Mouse (Mus musculus) ovary, postnatal 10 days (tissue): ENCODE measurements around the gene Ppm1h.

ENCODE experiments used
- DNase-seq: peaks from one replicate; pipeline ENCODE4 v3.0.0; 2022; ENCODE audit warnings: low spot score

The Ppm1h gene

DNA sequence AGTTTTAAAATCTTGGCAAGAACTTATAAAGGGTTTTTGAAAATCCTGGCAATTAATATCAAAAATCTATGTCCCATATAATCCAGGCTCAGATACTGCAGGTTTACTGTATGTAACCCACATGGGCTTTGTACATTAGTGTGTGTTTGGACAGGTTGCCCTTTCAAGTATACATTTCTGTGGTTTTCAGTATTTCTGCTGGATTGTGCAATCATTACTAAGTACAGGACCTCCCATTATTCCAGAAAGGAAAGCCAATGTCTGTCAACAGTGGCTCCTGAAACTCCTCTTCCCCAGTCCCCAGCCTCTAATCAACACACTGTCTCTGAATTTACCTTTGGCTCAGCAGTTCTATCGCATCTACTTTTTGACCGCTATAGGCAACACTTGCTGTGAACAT is 66.4 kb downstream of the Ppm1h start:
- no peak for DNase-seq

DNA sequence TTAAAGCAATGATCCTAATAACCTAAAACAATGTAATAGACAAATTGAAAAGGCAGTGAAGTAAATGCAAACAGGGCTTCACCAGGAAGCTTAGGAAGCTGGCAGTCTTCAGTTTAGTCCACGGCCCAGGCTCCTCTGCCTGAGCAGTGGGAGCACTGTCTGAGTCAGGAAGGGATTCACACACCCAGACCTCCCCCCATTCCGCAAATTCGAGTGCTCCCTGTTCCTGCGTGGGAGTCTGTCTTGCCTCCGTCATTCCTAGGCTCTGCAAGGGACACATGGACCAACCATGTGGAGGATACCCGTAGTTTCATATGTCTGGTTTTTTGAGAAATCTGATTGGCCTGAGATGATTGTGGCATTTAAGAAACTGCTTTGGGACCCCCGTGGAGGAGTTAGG is 67.6 kb downstream of the Ppm1h start:
- no peak for DNase-seq

GRCm38 (mm10) chr10:122747151-122747925 is 68.8 kb downstream of the Ppm1h start:
- no peak for DNase-seq

GRCm38 (mm10) chr10:122748361-122748951 is 69.9 kb downstream of the Ppm1h start:
- no peak for DNase-seq

GRCm38 (mm10) chr10:122749071-122749470 is 70.5 kb downstream of the Ppm1h start:
- no peak for DNase-seq

DNA sequence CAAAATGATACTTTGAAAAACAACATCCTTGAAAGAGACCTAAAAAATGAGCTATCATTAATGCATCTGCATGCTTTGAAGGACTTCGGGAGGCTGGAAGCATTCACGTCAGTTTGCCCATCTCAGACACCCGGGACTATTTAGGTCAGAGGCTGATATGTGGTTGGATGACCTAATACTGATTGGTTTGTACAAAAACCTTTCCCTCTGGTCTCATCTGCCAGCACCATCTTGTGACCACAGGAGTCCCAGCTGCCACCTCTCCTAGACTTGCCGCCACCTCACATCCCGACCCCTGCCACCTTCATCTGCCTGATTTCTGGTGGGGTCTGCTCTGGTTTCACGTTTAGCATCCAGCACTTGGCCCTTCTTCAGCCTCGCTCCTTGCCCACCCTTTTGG is 71.3 kb downstream of the Ppm1h start:
- DNase-seq = no peak

DNA sequence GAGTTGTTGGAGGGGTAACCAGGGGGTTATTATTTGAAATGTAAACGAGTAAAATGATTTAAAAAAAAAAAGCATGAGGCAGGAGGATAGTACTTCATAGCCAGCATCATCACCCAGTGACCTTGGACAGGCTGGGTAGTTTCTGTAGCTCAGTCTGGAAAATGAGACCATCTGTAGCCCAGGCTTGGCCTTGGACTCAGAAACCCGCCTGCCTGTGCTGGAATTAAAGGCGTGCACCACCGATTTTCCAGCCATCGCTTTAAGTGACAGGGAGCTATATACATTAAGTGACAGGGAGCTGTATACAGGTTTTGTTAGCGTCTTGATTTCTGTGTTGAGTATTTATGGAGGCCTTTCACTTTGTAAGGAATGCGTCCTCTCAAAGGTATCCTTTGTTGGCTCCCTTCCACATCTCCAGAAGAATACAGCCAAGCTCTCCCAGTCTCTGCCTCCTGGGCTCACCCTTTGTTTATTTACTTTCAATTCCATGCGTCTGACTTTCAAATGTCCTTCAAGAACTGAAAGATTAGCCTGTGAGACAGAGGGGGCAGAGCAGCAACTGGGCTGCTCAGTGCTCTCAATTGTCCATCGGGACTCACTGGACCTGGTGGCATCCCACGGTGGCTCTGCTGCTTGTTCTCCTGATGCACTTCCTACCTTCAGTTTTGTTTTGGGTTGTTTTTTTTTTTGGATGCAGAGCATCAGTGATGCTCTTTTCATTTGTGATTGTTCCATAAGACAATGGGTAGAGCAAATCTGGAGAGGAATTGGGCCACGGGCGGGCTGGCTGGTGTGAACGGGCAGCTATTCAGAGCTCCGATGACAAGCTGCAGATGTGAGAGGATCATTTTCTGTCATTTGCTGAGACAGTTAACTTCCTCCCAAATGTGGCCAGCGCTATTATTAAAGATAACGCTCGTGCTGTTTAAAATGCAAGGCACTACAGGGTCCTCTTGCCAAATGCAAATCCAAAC is 74.7 kb downstream of the Ppm1h start:
- DNase-seq = no peak

GRCm38 (mm10) chr10:122753924-122754307 is 75.4 kb downstream of the Ppm1h start:
- DNase-seq = no peak

- DNase-seq = no peak
Measured at GRCm38 (mm10) chr10:122754967-122755366, 76.4 kb downstream of the Ppm1h start.

- DNase-seq = no peak
Measured at GRCm38 (mm10) chr10:122756879-122757530, 78.4 kb downstream of the Ppm1h start.

DNA sequence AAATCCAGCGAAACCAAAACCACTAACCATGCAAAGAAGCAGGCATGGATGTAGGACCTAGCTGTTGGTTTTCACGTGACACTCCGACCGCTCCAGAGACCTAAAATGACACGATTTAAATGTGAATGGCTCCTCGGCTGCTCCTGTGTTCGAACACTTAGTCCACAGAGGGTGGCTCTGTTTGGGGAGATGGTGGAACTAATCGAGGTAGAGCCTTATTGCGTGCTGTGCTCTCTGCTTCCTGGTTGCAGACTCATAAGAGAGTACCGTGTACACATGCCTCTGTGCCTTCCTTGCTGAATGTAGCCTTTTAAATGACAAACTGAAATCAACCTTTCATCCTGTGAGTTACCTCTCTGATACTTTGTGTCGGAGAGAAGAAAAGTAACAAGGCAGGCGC is 79.2 kb downstream of the Ppm1h start:
- DNase-seq = no peak

DNA sequence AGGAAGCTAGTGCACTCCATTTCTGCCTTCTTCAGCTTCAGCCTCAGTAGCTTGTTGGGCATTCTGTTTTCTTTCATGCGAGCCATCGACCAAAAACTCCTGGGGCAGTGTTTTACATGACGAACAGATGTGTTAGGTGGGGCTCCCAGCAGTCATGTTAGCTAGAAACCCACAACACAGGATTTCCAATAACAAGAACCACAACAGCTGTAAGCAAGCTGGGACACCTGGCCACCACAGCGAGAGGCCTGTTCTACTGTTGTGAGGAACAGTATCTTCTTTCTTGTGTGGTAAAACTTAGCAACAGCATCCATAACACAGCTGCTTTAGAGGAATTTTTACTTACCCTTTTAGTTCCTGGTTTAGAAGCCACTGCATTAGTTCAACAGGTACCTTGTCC is 79.8 kb downstream of the Ppm1h start:
- DNase-seq = no peak

DNA sequence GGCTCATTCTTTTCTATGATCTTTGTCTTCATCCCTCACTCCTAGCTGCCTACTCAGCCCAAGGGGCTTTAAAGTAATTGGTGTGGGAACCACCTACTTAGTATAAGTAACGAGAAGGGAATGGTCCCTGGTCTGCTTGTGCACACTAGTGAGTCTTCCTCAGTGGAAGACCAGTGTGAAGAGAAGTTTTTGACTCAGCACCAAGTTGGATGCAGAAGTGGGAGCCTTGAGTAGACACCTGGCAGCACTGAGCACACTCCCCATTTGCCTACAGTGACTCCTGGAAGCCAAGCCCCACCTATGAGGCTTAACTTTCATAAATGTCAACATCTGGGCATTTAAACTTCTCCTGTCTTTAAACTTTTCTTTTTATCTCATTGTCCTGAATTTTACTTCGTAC is 81.2 kb downstream of the Ppm1h start:
- DNase-seq = no peak

DNA sequence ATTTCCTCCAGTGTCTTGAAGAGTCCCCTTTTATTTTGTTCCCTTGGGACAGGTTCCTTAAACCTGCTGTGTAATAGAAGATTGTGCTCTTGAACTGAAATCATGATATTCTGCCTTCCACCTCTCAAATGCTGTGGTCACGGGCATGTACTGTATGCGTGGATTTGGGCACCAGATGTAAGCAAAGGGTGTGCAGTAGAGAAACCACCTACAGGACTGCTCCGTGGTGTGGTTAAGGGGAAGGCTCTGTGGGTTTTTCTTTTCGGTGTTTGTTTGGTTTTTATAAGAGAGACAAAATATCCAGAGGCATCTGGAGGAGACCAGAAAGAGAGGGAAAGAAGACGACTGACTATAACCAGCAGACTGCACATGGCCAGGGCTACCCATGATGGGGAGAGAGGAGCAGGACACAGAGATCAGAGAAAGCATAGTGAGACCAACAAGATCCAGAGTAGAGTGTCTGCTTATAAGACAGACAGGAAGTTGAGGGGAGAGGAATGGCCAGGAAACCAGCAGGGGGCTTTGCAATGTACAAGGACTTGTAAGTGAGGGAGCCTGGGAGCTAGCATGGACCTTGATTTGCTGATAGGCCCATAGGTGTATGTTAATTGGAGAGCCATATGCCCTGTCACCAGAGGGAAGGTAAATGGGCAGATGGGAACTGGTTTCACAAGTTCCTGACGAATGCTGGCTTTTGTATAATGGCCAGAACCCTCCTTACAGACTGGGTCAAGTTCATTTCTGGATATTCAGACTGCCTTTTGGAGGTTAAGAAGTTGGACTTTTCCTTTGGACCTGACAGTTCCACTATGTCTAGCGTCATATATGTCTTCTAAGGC is 82.1 kb downstream of the Ppm1h start:
- DNase-seq = no peak

DNA sequence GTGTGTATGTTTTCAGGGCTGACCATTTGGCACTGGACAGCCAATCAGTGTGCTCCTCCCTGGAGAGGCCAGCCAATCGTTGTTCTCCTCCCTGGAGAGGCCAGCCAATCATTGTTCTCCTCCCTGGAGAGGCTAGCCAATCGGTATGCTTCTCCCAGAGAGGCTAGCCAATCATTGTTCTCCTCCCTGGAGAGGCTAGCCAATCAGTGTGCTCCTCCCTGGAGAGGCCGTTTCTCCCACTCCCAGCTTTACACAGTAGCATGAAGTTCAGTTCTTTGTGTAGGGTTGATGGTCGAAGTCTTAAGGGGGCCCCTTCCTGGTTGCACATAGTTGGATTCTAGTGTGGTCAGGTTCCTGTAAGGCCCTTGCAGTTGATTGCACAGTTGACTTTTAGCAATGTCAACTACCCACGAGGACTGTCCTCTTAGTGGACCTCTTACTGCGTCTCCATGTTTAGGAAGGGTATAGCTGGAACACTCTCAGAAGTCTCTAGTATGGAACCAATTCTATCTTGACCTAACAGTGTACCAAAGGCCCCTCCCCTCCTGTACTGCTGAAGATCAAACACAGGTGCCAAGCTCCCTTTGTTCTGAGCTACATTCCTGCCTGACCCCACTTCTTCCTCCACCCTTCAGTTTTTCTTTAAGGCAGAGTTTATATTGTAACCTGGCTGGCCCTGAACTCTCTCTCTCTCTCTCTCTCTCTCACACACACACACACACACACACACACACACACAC is 84.4 kb downstream of the Ppm1h start:
- no peak for DNase-seq

DNA sequence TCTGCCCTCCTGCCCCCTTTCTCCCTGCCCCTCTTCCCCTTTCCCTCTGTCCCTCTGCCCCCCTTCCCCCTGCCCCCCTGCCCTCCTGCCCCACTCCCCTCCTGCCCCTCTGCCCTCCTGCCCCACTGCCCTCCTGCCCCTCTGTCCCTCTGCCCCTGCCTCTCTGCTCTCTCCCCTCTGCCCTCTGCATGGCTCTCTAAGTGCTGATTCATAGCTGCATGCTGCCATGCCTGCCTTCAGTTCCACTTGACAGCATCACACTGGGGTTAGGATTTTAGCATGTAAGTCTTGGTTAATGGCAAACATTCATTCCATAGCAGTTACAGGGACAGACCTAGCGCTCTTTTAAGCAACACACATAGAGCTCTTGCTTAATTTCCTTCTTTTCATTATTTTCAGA is 85.0 kb downstream of the Ppm1h start:
- DNase-seq = no peak

DNA sequence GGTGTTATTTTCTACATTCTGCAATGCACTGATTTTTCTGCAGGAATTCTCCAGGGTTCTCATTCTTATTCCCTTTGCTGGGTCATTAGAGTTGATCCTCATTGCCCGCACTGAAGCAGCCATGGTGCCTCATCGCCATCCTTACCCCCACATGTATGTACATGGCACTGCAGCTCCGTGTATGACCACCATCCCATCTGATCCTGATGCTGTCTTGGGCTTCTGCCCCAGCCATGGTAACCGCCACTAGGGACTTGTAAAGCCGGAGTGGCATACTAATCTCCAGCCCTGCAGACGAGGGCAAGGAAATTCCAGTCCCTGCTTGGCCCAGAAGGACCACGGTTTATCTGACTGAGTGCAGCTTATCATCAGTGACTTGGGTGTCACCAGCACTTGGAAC is 86.1 kb downstream of the Ppm1h start:
- DNase-seq = no peak

DNA sequence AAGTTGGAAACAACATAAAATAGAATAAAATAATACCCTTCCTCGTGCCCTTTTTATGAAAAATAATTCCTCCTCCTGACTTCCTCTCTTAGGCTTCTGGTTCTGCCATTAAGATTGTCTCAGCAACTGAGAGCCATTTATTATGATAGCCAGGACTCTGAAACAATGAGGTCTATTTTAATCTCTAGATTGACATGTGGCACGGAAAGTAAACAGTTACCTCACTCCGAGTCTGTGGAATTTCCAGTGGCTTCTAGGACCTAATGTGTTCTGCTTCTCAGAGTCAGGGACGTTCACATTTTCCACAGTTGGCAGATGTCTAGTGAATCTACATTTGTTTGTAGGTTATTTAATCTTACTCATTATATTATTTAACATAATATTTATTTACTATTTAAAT is 87.0 kb downstream of the Ppm1h start:
- no peak for DNase-seq

- DNase-seq = no peak
Measured at GRCm38 (mm10) chr10:122765992-122766391, 87.4 kb downstream of the Ppm1h start.

DNA sequence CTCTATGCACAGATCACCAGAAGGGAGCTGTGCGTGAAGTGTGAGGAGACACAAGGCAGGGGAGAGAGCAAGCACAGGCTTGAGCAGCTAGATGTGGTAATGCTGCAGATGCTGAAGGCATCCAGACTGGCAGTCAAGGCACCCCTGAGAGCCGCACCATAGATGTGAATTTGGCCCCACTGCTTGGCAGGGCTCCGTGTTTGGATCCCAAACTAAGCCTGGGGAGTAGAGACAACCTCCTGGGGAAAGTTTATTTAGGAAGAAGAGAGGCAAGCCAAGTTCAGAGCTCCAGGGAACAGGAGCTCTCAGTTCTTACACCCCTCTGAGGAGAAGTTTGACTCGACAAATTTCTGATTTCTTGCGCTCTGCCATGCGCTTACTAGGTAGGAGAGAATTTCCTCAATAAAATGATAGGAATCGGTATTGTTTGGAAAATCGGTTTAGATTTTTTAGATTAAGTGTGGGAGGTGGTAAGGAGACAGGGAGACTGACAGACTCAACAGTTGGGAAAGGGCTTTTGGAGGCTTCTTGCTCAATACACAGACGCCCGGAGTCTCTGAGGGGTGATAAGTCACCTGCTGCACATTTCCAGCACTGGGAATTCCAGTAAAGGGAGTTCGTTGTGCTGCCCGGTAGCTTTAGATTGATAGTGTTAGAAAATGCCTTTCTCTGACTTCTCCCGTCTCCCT is 89.8 kb downstream of the Ppm1h start:
- DNase-seq = no peak
